Mouse (Mus musculus): ENCODE results near the gene Mpv17.

The Mpv17 gene

DNA sequence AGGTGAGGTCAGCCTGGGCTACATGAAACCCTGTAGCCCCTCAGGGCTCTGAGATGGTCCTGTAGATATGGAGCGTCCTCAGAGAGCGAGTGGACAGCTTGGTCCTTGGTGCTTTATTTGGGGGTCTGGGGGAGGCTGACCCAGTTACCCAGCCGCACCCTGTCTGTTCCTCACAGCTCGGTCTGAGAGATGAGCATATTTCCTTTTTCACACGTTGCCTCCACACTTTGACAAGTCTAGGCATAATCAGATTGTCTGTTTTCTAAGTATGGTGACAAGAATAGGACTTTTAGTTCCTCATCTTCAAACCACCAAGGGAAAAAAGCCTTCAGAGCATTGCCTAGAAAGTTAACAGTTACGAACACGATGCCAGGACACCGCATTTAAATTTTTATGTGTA lies 32.9 kb downstream of the Mpv17 start:
- in situ Hi-C loops (cut with MboI; ENCODE audit: low pct_unique_long_range_greater_than_20kb in 1 of 2, low sequenced_read_pairs in 2 of 2, unreplicated experiment in 1 of 2): no loop called here

DNA sequence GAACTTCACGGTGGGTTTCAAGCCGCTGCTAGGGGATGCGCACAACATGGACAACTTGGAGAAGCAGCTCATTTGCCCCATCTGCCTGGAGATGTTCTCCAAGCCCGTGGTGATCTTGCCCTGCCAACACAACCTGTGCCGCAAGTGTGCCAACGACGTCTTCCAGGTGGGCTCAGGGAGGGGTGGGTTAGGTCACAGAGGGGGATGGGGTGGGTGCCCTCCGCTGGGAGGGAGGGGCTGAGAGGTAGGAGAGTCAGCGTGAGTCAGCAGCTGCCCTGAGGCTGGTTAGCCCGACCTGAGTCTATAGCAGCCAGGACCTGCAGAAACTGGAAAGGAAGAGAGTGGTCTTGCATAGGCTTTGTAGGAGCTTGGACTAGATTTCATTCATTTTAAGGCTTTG lies 37.1 kb downstream of the Mpv17 start:
- in situ Hi-C loops (cut with MboI; ENCODE audit: low pct_unique_long_range_greater_than_20kb in 1 of 2, low sequenced_read_pairs in 2 of 2, unreplicated experiment in 1 of 2): no loop called here

DNA sequence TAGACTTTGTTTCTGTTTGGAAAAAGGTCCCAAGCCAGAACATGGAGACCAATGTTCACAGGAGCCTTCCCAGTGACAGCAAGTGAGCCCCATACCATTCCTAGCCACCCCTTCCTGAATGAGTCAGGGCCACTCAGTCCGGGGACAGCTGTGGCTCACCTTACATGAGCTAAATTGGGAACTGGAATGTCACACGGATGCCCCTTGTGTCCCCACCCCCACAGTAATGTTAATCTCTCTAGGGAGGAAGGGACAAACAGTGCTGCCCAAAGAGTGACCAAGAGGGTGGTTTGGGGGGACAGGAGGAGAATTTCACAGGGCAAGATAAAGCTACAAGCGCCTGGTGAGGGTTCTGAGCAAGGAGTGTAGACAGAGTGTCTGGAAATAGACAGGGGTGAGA lies 37.7 kb downstream of the Mpv17 start, which contains the start of gene Trim54:
Trim54 (plus strand) TSS at position 359 of the 400 bp plus-strand sequence.
- in situ Hi-C loops (cut with MboI; ENCODE audit: low pct_unique_long_range_greater_than_20kb in 1 of 2, low sequenced_read_pairs in 2 of 2, unreplicated experiment in 1 of 2): no loop called here

DNA sequence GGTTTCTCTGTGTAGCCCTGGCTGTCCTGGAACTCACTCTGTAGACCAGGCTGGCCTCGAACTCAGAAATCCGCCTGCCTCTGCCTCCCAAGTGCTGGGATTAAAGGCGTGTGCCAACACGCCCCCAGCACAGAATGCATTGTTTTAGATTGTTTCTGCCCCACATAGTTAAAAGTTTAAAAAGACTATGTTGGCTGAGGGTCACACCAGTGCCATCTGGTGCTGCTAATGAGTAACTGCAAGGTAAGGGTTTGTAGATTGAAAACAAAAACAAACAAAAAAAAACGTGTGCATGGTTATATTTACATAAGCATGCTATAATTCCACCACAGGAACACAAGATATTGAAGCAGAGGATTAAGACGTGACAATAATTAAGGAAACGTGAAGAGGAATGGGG lies 43.3 kb downstream of the Mpv17 start:
- in situ Hi-C loops (cut with MboI; ENCODE audit: low pct_unique_long_range_greater_than_20kb in 1 of 2, low sequenced_read_pairs in 2 of 2, unreplicated experiment in 1 of 2): no loop called here

DNA sequence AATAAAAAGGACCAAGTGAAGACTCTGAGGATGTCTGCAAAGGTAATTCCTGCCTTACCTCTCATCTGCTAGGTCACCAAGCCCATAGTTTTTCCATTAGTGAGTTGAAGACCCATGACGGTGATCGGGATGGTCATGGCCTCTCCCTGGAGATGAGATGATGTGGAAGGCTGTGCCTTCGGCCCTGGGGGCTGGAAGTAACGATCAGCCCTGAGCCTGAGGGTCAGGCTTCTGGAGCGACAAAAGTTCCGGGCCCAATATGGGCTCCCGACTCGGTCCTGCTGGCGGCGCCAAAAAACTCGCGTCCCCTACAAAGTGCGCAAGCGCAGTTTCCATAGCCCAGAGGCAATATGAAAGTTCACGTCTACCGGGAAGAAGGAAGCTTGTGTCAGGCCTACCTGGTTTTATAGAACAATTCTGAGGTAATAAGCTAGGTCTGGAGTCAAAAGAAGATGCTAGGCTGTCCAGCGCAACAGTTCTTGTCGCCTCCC lies 46.0 kb downstream of the Mpv17 start, which contains the start of gene Slc30a3:
Slc30a3 (minus strand) TSS at position 238 of the 491 bp plus-strand sequence.
- in situ Hi-C loops (cut with MboI; ENCODE audit: low pct_unique_long_range_greater_than_20kb in 1 of 2, low sequenced_read_pairs in 2 of 2, unreplicated experiment in 1 of 2): no loop called here

DNA sequence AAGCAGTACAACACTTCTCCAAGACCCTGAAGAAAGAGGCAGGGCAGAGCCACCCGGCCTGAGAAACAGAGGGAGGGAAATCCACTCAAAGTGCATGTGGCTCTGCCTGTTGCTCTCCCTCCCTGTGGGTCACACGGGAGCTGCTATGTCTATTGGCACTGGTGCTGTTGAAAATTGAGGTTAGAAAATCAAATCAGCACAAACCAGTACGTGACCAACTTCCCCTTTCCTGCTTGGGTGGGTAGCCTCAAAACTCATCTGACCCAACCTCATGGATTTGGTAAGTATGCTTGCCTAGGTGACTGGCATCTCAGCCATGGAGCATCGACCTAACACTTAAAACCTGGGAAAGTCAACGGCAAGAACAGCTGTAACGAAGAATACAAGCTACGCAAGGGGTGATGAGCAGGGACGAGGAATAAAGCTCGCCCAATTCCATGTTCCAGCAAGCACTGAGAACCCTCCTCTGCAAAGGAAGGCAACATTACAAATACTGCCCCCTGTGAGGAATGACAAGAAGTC lies 48.2 kb downstream of the Mpv17 start, which contains the start of gene Dnajc5g:
Dnajc5g (plus strand) TSS at position 472 of the 522 bp plus-strand sequence.
- in situ Hi-C loops (cut with MboI; ENCODE audit: low pct_unique_long_range_greater_than_20kb in 1 of 2, low sequenced_read_pairs in 2 of 2, unreplicated experiment in 1 of 2): no loop called here

DNA sequence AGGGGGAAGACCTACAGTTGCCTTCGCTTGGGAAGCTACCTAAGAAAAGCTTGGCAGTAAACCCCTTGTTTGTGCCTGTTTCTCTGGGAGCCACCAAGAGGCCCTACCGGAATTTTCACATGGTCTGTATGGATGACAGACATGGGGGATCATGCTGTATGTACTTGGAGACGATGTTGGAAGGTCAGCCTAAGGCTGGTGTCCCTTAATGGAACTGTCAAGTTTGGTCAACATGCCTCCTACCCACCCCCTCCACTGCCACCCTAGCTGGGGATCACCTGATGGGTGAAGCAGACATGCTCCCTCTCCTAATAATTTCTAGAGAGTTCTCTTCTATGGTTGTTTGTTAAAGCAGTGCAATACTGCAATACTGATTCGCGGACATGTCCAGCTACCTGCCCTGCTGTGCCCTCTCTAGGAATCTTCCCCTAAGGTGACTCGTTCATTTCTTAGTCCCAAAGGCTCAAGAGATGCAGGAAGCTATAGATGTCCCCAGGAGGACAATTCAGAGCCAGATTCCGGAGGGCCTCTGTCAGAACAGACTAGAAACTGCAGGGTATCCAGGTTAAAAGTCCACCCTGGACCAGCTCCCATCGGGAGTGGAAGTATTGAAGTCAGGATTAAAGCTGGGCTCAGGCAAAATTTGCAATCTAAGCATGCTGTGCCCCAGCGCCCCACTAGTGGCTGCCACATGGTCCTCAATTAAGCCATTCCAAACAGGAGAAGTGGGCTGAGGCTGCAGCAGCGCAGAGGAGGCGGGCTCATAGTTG lies 58.2 kb downstream of the Mpv17 start:
- in situ Hi-C loops (cut with MboI; ENCODE audit: low pct_unique_long_range_greater_than_20kb in 1 of 2, low sequenced_read_pairs in 2 of 2, unreplicated experiment in 1 of 2): no loop called here

DNA sequence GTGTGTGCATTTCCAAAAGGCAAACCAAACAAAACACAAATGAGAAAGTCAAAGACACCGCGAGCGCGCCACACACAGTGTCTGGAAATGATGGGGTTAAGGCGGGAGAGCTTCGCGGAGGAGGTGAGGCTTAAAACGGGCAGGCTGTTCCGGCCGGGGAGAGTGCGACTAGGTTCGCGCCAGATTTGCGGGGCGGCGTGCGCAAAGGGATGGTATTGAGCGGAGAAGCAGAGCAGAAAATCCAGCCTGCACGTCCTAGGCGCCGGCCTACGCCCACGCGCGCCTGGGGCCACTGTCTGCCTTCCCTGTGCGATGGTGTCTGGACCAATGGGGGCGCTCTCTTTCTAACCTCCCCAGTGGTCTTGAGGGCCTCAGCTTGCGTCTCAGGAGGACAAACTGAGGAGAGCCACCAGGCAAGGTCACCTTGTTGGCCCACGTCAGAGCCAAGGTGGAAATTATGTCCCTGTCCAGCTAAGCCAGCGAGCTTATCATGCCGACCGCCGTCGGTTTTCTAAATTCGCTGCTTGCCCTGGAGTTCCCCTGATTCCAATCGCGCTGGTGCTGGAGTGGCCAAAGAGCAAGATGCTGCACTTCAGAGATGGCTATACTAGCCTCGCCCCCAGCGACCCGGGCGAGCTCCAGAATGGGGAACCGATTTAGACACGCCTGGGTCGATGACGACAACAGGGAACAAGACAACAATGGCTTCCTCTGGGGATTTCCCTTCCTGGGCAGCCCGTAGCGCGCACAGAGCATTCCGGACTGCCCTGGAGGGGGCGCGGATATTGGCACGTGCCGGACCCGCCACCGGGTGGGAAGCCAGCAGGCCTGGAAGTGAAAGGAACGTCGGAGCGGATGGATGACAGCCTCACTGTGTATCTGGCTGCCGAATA lies 59.0 kb downstream of the Mpv17 start:
- in situ Hi-C loops (cut with MboI; ENCODE audit: low pct_unique_long_range_greater_than_20kb in 1 of 2, low sequenced_read_pairs in 2 of 2, unreplicated experiment in 1 of 2): no loop called here

DNA sequence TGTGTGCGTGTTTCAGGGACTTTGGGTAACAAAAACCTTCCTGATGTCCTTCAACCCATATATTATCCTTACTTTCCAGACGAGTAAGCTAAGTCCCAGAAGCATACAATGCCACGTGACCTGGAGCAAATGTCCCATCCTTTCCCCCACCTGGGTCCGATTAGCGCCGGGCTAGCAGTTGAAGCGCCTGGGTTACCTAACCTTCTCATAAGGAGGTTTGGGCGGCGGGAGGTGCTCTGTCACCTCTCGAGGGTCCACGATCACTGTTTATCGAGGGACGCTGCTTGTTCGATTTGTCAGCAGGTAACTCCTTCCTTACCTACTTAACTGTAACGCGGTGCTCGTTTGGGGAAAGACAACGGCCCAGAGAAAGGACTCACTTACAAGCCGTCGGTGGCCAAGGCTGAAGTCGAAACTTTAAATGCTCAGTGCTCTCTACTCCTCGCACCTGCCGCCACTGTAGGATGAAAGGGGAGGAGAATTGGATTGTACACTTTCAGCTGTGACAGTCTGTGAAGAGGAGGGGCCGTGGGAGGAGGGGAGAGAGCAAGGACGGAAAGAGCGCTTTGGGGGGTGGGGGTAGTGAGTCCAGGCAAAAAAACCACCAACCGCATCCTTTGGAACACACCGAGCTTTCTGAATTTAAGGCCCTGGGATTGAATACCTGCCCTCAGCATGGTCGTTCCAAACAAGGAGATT lies 59.8 kb downstream of the Mpv17 start:
- in situ Hi-C loops (cut with MboI; ENCODE audit: low pct_unique_long_range_greater_than_20kb in 1 of 2, low sequenced_read_pairs in 2 of 2, unreplicated experiment in 1 of 2): no loop called here

DNA sequence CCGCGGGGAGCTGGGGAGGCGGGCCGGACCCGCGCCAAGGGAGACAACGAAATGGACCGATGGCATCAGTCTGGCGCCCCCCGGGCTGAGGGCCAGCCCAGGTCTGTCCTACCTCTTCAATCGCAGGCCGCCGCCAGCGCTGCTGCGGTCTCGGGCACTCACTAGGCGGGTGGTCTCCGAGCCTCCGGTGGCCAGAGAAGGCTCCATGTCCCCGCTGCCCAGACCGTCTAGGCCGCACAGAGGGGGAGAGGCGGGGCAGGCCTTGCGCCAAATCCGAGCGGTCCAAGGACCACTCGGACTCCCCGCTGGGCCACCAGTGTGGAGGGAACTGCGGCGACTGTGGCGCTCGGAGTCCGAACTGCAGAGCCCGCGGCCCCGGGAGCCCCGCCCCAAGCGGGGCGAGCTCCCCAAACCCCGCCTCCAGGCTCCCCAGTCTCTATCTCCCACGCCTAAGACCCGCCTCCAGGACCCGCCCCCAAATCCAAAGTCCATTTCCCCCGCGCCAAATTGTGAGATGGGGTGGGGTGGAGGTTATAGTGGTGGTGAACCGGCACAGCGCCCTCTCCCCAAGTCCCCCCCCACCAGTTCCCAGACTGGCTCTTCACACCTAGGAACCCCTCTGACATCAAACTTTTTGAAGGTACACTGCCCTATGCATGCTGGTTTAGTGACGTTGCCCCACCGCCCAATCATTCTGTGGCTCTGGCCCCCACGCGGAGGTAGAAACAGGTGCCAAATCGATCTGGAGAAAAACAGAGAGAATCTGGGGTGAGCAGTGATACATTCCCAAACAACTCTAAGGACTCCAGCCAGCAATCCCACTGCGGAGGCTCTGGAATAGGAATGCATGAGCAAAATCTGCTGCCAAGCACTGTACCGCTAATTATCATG lies 60.7 kb downstream of the Mpv17 start:
- in situ Hi-C loops (cut with MboI; ENCODE audit: low pct_unique_long_range_greater_than_20kb in 1 of 2, low sequenced_read_pairs in 2 of 2, unreplicated experiment in 1 of 2): no loop called here

DNA sequence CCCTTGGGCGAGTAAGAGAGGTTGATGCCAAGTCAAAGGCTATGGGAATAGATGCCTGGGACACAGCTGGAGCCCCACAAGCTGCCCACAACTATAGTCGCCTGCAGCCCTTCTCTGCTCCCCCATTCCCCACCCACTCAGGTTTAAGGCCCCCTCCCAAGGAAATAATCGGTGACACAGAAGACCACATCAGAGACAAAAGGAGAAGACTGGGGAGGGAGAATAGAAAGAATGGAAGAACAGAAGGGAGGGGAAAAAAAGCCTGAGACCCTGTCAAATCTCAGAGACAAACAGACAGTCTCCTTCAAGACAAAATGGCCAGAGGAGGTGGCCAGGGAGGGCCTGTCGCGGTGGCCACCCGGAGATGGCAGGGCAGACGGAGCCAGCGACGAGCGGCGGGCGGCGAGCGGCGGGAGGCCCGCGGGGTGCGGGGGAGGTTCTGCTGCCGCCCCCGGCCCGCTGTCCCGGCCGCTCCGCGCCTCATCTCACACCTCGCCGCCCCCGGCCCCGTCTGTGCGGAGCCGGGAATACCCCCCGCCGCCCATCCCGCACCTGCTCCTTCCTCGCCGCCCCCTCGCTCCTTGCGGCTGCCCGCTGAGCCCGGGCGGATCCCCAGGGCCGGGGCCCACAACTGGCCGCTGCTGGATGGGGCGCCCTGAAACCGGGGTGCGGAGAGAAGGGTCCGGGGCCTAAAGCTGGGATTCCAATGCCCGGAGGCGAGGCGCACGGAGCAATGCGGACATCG lies 61.6 kb downstream of the Mpv17 start:
- in situ Hi-C loops (cut with MboI; ENCODE audit: low pct_unique_long_range_greater_than_20kb in 1 of 2, low sequenced_read_pairs in 2 of 2, unreplicated experiment in 1 of 2): no loop called here

Measured in mouse embryonic stem cell (cell line).